Mouse (Mus musculus): Measurements from ENCODE around the gene Gpatch2l. TPM values are rescaled to one million over a fixed set of nuclear protein-coding genes. Genes with fewer than 3 reads are reported as not detected.

Gpatch2l gene
- polyA plus RNA-seq, 1 experiment from 2014 or later: 5.5 TPM

DNA sequence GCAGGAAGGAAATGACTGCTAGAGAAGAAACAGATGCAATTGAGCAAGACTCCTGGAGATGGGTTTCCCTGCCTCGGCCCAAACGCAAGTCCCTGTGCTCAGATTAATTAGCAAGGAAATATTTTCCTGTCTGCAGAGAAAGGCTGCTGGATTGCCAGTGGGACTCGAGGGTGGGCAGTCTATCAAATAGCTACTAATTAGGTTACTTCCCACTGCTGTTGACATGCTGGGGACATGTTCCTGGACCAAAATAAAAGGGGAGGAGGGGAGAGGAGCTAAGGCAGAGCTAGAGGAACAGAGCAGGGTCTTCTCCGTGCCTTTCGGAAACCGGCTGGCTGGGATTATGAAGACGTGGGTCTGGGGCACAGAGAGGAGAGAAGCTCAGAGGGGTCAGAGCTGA is 95.2 kb downstream of the Gpatch2l start:
- H3K4me1 ChIP-seq (replicated peaks; ENCODE audit: control insufficient read depth, insufficient read depth, low read length): no peaks in the 10 kb centered on the region
- H3K27me3 ChIP-seq (replicated peaks; ENCODE audit: control insufficient read depth, insufficient read depth, low read length): no peaks in the 10 kb centered on the region
- ATAC-seq: no peak
- no peak overlapping the region for H3K4me2 ChIP-seq (replicated peaks; ENCODE audit: low read depth)
- 48% methylated on average over 7 of the region's 7 CpGs for WGBS
- no peak overlapping the region for H3K4me3 ChIP-seq (ENCODE audit: low read depth, low read length)
- H3K9me3 ChIP-seq (ENCODE audit: control insufficient read depth): no peaks in the 10 kb centered on the region
- H3K36me3 ChIP-seq (ENCODE audit: control insufficient read depth, insufficient read depth): no peaks in the 10 kb centered on the region
- TF ChIP-seq CTCF (IDR thresholded peaks at IDR 0.05; ENCODE audit: low read depth): no peak
- H3K27ac ChIP-seq (ENCODE audit: low read depth, low read length): no peak overlapping the region
- H3K9ac ChIP-seq (ENCODE audit: low read depth, low read length): no peak overlapping the region

Other genes with a start within 250 kb of the Gpatch2l start
- 8.5 and 9.2 TPM in 2 replicates for gene Tgfb3, start 162.8 kb upstream of the Gpatch2l start, polyA plus RNA-seq (2015; fragmentation: Nextera tagmentation; extraction: Ambion mirVana)
- 61.0 and 65.9 TPM in 2 replicates for gene Ift43, start 159.3 kb upstream of the Gpatch2l start, polyA plus RNA-seq (2015; fragmentation: Nextera tagmentation; extraction: Ambion mirVana)
- 0.41 and 0.42 TPM in 2 replicates for gene Esrrb, start 119.3 kb downstream of the Gpatch2l start, polyA plus RNA-seq (2015; fragmentation: Nextera tagmentation; extraction: Ambion mirVana)